Mouse (Mus musculus): Measurements from ENCODE around the gene Has1. TPM values are rescaled to one million over a fixed set of nuclear protein-coding genes. Genes with fewer than 3 reads are reported as not detected.

Has1 gene
- total RNA-seq (2021) = under 1 TPM; 0.09 to 0.52 TPM
- long read RNA-seq, experiment 1 = 0 reads
- long read RNA-seq, experiment 2 = 0 reads

DNA sequence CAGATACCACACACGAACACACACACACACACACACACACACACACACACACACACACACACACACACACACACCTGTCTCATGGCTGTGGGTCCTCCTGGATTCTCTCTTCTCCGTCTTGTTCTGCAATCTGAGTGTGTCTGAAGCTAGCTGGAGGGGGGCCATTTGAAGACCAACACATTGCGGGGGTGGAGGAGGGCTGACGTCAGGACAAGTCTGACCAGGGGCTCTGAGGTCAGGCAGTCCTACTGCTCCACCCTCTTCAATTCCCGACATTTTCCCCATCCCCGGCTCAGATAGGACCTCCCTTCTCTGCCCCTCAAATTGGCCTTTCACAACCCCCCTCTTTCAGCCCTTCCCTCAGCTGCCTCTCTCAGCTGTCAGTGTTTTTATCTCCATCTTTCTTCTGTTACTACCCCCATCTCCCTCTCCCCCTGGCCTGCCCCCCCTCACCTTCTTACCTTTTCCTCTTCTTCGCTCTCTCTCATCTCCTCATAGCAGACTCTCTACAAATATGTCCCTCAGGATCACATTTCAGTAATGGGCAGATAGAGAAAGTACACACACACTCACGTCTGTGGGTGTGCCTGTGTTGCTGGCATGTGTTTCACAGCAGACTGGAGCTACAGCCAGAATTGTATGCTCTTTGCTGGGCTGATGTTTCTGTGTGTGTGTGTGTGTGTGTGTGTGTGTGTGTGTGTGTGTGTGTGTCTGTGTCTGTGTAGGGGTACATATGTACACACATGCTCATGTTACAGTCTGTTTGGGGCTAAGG lies at the start of gene Has1:
Gene Has1, minus strand, starts transcription at position 142 of the 775 bp plus-strand sequence.
- DNase-seq (ENCODE audit: low spot score) = no peak

DNA sequence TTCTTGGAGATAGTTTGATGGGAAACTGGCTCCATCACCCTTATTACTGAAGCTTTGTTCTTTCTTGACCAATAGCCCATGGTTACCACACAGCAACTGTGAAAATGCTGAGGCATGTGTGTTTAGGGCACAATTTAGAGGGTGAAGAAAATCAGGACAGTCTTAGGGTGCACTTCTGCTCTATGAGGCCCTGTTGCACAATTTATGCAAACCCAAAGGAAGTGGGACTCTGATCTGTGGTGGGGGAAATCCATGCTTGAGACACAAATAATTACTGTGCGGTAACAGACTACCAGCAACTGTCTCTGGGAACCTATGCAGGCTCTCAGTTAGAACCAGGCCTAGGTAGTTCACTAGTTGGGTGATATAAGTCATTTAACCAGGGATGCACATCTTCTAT lies 45.8 kb upstream of the Has1 start:
- no peak for DNase-seq (ENCODE audit: low spot score)

DNA sequence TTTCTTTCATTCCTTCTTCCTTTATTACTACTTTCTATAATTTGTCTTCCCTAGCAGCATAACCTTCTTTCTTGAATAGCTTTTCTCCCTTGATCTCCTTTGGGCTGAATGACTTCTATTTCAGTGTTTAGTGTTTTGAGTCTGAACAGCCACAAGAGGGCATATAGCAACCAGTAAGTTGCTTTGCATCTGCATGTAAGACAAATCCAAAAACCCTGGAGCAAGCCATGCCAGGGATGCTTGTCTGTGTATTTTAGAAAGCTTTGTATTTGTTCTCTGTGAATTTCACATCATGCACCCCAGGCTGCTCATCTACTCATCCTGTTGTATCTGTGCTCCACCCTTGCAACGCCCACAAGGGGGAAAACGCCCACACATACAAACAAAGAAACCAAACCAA lies 44.3 kb upstream of the Has1 start:
- no peak for DNase-seq (ENCODE audit: low spot score)

DNA sequence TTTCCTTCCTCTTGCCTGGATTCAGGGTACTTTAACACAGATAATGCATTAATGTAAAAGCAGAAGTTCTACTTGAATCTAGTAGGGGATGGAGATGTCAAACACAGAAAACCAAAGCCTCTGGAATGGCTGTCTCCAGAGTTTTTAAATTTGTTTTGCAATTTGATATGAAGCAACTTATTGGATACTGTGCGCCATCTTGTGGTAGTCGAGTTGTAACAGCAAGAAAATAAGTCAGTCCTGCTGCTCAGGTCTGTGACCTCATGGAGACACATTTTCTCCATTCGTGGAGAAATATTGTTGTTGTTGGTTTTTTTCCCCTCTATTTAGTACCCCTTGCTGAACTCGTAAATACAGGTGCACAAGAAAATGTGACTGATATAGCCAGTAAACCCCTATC lies 41.0 kb upstream of the Has1 start:
- peak; percentile 60 for DNase-seq (ENCODE audit: low spot score)

DNA sequence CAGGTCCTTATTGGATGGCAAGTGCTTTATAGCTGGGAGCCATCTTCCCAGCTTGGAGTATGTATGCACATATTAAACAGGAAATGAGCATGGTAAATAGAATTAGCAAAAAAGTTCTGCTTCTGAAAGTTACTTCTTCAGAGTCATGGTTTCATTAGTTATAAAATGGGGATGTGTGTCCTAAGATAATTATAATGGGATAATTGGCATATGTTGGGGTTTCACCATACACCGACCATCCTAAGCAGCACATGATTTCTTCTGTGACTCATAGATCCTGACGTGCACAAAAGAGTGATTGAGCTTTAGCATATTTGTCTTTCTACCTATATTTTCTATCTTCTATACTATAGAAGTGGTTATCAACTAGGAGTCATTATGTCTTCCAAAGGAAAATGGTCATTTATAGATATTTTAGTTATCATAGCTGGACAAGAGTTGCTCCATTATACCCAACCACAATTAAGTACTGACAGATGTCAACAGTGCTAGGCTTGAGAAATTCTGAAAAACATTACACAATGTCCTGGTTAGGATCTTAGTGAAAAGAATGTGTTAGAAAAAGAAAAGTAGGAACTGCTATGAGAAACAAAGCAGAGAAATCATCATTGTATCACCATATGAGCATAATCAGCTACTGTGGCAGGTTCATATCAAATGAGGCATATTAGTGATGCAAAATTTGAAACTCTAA lies 34.9 kb upstream of the Has1 start:
- DNase-seq (ENCODE audit: low spot score) = no peak

DNA sequence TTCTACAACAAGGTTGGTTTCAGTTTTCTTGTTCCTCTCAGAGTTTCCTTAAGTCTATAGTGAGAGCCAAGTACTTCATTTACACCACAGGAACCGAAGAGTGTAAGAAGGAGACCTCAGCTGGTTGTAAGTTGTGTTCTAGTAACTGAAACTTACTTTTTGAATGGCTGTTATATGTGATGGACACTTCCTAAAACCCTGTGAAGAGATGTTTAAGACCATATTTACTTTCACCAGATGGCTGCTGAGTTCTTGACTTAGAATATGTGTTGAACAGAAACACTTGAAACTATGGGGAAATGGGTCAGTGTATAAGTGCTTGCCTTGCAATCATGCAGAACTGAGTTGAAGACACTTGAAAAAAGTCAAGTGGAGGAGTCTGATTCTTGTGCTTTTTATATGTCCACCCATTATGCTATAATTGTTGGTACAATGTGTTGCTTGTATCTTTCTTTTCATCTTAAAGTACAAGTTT lies 32.8 kb upstream of the Has1 start, which contains the start of the genes Fpr2 and Fpr3:
Gene Fpr2, plus strand, starts transcription at position 51 of the 475 bp plus-strand sequence.
Gene Fpr3, plus strand, starts transcription at position 79 of the 475 bp plus-strand sequence.
- no peak for DNase-seq (ENCODE audit: low spot score)

DNA sequence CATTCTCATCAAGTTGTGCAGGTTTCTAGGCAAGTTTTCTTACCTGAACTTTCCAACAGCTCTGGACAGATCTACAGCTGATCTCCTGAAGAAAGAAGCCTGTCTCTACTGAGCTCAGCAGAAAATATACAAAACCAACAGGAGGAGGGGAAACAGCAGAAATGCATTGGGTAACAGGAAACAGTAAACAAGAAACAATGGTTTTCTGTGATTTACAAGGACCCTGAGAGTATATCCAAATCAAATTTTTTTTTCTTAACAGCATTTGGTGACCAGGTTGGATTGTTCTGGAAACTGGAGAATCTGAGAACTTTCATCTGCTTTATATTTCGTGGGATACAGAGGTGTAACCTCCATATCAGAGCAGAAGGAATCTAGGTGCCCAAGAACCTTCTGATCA lies 28.8 kb upstream of the Has1 start, which contains the start of gene Fpr1:
Gene Fpr1, minus strand, starts transcription at position 101 of the 400 bp plus-strand sequence.
- no peak for DNase-seq (ENCODE audit: low spot score)

DNA sequence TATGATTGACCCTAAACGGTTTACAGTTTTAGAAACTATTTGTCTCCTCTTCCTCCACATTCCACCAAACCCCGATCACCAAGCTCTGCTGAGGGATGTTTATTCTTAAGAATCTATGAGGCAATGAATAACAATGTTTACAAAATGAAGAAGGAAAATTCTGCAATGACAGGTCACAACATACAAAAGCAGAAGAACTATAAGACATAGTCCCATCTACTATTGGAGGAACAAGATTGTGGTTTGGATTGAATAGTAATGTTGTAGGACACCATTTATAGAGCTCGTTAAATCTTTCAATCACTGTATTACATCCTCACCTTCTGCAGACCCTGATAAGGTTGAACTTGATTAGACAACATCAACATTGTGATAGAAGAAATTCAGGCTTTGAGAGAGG lies 27.7 kb upstream of the Has1 start:
- no peak for DNase-seq (ENCODE audit: low spot score)

DNA sequence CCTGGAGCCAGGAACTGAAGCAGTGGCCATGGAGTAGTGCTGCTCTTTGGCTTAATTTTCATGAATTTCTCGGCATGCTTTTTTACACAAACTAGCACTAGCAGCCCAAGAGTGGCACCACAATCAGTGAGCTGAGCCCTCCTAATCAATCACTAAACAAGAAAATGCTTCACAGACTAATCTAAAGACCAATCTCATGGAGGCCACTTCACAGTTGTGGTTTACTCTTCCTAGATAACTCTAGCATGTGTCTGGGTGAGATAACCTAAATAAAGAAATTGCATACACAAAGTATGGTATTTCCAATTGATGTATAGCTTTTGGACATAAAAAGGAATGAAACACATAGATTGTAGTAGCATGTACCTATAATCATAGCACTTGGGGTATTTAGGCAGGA lies 24.3 kb upstream of the Has1 start:
- DNase-seq (ENCODE audit: low spot score) = no peak

DNA sequence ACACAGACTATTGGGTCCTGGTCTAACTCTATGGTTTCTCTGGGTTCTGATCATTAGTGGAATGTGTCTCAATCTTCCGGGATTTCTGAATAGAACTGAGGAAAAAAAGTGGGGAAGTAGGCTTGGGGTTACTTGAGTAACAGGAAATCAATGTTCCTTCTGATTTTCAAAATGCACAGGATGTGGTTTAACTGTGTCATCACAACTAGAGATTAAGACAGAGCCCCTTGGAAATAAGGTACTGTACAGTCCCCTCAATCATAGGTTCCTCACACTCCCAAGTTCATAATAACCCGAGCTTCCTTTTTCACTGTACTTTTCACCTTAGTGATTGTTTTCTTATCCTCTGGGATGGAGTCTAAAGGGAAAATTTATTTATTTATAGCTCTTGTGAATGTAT lies 16.7 kb upstream of the Has1 start:
- DNase-seq (ENCODE audit: low spot score) = no peak

DNA sequence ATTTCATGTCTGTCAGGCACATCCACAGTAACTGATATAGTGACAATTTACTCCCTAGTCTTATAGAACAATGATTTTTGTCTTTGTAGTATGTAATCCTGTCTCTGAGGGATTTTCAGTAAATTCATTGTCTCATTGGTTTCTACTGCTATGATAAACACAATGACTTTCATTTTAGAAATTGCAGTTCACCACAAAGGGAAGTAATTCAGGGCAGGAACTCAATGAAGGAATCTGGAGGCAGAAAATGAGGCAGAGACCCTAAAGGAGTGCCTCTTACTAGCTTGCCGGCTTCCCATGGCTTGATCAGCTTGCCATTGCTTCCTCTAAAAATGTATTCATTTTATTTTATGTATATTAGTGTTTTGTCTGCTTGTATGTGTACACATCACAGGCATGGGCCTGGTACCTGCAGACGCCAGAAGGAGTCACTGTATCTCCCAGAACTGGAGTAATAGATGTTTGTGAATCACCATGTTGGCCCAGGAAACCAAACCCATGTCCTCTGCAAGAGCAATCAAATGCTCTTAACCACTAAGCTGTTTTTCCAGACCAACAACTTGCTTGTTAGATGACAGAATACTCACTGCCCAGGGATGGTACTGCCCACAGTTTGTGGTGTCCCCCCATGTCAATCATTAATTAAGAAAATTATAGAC lies 16.0 kb upstream of the Has1 start:
- no peak for DNase-seq (ENCODE audit: low spot score)

DNA sequence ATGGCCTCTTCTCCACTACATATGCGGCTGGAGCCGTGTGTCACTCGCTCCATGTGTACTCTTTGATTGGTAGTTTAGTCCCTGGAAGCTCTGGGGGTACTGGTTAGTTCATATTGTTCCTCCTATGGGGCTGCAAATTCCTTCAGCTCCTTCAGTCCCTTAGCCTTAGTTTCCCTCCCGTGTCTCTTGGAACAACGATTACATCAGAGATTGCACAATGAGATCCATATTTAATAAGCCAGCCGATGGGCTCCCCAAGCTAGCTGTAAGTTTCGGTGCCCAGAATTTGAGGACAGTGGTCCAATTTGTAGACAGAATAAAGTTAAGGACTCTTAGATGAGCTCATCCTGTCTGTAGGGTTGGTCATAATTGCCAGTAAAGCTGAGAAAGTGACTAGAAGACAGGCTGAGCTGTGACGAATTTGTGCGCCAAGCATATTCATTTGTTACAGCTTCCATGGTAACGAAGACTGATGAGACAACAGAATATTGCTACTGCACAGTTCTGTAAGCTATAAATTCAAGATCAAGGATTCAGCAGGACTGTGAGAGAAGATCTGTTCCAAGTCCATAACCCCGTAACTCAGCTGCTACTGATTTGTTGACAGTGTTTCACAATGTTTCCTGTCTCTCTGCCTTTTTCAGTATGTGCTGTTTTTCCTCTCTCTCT lies 11.9 kb upstream of the Has1 start:
- DNase-seq (ENCODE audit: low spot score) = peak; percentile 19

DNA sequence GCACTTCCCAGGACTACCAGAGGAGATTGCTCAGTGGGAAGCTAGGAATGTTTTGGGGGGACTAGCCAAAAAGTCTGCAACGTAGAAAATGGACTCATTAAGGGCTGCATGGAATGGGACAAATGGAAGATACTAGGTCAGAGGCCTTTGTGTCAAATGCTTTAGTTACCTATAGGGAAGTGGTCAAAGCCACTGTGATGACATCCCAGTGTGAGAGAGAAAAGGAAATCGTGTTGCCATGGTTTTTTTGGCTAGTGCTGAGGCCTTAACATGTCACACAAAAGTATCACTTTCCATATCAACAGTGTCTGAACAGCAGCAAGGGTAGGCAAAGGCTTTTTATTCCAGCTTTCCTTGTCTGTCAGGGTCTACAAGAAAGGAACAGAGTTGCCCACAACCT lies 10.2 kb upstream of the Has1 start:
- no peak for DNase-seq (ENCODE audit: low spot score)

DNA sequence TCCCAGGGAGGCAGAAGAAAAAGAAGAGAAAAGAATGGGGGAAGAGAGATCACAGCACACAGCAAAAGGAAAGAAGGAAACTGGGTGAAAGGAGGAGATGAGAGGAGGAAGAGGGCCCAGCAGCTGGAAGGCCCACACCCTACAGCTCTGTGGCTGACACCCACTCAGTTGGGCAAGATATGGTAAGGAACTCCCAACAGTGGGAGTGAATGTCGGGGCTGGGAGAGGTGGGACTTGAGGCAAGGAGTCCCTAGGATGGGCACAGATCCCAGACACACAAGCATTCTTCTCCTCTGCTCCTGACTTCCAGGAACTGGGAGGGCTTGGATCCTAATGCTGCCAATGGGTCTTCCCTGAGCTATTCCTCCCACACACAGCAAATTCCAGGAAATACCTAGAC lies 7.4 kb upstream of the Has1 start:
- peak; percentile 19 for DNase-seq (ENCODE audit: low spot score)

DNA sequence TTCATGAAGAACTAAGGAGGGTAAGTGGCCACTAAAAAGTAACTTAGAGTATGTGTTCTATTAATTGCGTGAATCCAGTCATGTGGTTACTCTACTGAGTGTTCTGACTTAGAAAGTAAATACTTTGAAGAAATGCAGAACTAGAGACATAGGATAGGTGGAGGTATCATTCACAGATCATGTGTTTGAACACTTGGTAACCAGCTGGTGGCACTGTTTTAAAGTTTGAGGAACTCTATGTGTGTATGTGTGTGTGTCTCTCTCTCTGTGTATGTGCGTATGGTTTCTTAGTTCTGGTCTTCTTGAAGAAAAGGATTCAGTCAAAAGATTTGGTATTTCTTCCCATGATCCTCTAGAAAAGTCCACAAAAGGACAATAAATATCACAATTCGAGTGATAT lies 5.1 kb upstream of the Has1 start:
- no peak for DNase-seq (ENCODE audit: low spot score)

DNA sequence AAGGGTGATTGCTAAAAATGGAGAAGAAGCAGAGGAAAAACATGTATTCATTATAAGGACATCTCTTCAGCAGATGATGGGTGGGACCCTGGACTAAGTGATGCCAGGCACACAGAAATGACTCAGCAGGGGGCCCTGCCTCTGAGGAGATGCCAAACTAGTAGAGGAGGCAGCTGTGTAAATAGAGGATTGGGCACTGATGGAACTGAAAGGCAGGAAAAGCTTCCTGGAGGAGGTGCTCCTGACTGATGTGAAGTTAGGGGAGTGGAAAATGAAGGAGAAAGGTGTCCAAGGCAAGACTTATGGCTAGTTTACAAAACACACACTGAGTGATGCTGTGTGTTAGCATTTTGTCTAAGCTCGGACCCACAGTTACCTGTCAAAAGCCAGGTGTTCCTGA lies 2.4 kb upstream of the Has1 start:
- DNase-seq (ENCODE audit: low spot score) = no peak

DNA sequence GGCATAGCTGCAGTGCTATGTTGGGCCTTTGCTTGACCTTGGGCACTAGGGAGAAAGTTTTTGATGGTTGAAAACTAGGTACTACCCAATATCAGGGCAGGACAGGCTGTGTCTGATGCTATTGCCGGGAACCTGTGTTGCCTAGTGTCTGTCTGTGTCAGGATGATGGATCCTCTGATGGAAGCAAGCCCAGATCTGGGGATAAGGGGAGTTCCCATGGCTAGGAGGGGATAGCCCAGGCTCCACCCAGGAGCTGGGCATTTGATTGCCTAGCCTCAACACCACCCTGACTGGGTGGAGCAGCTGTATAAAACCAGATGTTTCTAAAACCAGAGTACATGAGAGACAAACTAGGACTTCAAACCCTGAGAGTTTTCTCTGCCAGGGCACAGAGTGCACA lies 1.6 kb upstream of the Has1 start:
- DNase-seq (ENCODE audit: low spot score) = no peak

DNA sequence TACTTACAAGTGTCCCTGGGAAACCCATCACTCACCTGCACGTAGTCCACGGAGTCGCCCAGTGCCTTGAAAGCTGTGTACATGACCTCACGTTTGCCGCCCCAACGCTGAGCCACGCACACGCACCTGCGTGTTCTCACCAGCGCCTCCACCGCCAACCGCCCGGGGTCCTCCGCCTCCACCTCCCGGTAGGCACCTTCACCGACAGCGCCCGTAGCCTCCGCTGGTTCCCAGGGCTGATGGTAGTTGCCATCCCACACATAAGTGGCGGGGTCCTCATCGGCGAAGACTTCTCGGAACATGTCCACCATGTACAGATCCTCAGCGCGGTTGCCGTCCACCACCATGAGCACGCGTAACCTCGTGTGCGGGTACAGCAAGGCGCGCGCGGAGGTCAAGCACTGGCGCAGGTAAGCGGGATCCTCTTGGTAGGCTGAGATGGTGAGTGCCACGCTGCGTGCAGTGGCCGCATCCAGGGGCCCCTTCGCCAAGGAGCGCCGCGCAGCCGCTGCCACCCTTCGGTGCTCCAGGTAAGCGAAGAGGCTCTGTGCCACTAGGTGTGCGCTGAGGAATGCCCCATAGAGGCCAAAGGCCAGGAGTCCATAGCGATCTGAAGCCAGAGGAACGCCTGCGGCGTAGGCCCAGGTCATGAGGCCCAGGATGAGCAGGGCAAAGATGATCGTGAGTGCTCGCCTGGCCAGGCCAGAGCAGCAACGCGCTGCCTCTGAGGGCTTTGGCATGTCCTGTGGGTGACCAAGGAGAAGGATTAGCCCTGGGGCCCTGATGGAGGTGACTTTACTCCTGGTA lies 4.9 kb downstream of the Has1 start:
- DNase-seq (ENCODE audit: low spot score) = no peak

DNA sequence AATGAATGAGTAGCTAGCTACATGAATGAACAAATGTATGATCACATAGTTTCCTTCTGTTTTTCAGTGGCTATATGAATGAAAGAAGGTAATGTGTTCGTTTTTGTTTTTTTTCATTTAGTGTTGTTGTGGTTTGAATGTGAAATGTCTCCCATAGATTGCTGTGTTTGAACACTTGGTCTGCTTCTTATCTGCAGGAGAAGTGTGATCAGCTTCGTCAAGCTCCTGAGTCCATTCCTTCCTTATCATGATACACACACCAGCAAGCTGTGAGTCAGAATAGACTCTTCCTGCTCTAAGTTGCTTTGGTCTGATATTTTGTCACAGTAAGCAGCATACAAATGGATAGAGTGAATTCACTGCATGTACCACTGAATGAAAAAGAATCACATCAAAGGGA lies 6.0 kb downstream of the Has1 start:
- DNase-seq (ENCODE audit: low spot score) = no peak

DNA sequence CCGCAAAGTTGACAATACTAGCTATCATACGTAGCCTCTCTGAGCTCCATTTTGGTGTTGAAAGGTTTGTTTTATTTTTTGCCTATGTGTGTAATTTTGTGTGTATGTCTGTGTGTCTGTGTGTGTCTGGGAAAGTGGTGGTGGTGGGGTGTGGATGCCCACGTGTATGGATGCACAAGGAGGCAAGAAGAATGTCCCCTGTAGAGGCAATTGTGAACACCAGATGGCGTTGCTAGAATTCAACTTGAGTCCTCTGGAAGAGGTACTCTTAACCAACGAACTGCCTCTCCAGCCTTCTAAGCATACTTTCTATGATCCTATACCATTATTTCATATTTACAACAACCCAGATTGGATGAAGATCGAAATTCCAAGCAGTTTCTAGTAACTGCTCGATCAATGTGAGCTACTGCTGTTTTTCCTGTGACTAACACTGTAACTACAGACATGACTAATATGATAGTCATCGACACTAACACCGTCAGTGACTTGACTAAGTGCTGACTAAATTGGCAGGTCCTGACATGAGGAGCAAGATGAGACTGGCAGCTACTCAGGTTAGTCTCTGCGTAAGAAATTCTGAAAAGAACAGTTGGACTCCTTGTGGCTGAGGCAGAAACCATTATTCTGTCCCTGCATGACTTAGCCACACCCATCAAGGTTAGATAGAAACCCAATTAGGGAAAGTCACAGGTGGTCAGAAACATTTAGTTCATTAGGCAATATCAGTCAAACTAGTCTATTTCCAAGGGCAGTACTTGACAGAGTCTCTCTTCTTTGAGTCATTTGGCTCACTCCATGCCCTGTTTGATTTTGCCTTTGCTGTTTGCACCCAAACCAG lies 9.6 kb downstream of the Has1 start:
- peak; percentile 53 for DNase-seq (ENCODE audit: low spot score)
